Mouse (Mus musculus): ENCODE measurements at regions not wholly inside any gene's neighbourhood (a gene's known extent, or its start where the extent isn't known, plus 50 kb on each side); places are given as distances from the start of the nearest gene placed in this dataset.

GRCm38 (mm10) chr17:82828434-82828997 is 386.6 kb upstream of the Pkdcc start:
- no peaks in the 10 kb centered on the region for H3K27me3 ChIP-seq (ENCODE audit: control insufficient read depth, insufficient read depth, low read length)
- H3K36me3 ChIP-seq (ENCODE audit: control insufficient read depth, insufficient read depth, low read length): no peaks in the 10 kb centered on the region
- no peak overlapping the region for H3K4me3 ChIP-seq (replicated peaks; ENCODE audit: low read depth, low read length)
- no peak overlapping the region for H3K9ac ChIP-seq (replicated peaks; ENCODE audit: low read length)
- no peak for ATAC-seq (ENCODE audit: low FRiP score, low TSS enrichment)
- no peaks in the 10 kb centered on the region for H3K9me3 ChIP-seq (ENCODE audit: control insufficient read depth, low read length)
- no peaks in the 10 kb centered on the region for H3K4me1 ChIP-seq (ENCODE audit: control insufficient read depth, insufficient read depth, low read length)
- no peak for DNase-seq
- 67% methylated on average over 5 of the region's 5 CpGs for WGBS
- H3K4me2 ChIP-seq (ENCODE audit: low read length): no peak overlapping the region
- H3K27ac ChIP-seq (replicated peaks; ENCODE audit: low read depth, low read length): no peak overlapping the region

GRCm38 (mm10) chr17:82829415-82829814 is 385.7 kb upstream of the Pkdcc start:
- Histone ChIP-seq H3K27ac (replicated peaks; ENCODE audit: low read depth, low read length) (no peak overlapping the region), H3K4me3 (replicated peaks; ENCODE audit: low read depth, low read length) (no peak overlapping the region), H3K9me3 (ENCODE audit: control insufficient read depth, low read length) (no peaks in the 10 kb centered on the region), H3K36me3 (ENCODE audit: control insufficient read depth, insufficient read depth, low read length) (no peaks in the 10 kb centered on the region), H3K4me2 (ENCODE audit: low read length) (no peak overlapping the region), H3K27me3 (ENCODE audit: control insufficient read depth, insufficient read depth, low read length) (no peaks in the 10 kb centered on the region), H3K4me1 (ENCODE audit: control insufficient read depth, insufficient read depth, low read length) (no peaks in the 10 kb centered on the region), H3K9ac (replicated peaks; ENCODE audit: low read length) (no peak overlapping the region)
- DNase-seq (no peak), ATAC-seq (ENCODE audit: low FRiP score, low TSS enrichment) (no peak)
- 95% methylated on average over 2 of the region's 2 CpGs for WGBS

GRCm38 (mm10) chr17:82834177-82834576 is 380.9 kb upstream of the Pkdcc start:
- H3K36me3 ChIP-seq (ENCODE audit: control insufficient read depth, insufficient read depth, low read length): no peaks in the 10 kb centered on the region
- H3K4me1 ChIP-seq (ENCODE audit: control insufficient read depth, insufficient read depth, low read length): no peaks in the 10 kb centered on the region
- no peak overlapping the region for H3K9ac ChIP-seq (replicated peaks; ENCODE audit: low read length)
- ATAC-seq (ENCODE audit: low FRiP score, low TSS enrichment) (no peak), DNase-seq (no peak)
- no peak overlapping the region for H3K27ac ChIP-seq (replicated peaks; ENCODE audit: low read depth, low read length)
- H3K4me3 ChIP-seq (replicated peaks; ENCODE audit: low read depth, low read length): no peak overlapping the region
- WGBS: 81% methylated on average over 3 of the region's 3 CpGs
- no peaks in the 10 kb centered on the region for H3K27me3 ChIP-seq (ENCODE audit: control insufficient read depth, insufficient read depth, low read length)
- H3K9me3 ChIP-seq (ENCODE audit: control insufficient read depth, low read length): no peaks in the 10 kb centered on the region
- H3K4me2 ChIP-seq (ENCODE audit: low read length): no peak overlapping the region

GRCm38 (mm10) chr17:82836115-82836514 is 379.0 kb upstream of the Pkdcc start:
- DNase-seq: no peak
- H3K9me3 ChIP-seq (ENCODE audit: control insufficient read depth, low read length): no peaks in the 10 kb centered on the region
- no peak overlapping the region for H3K9ac ChIP-seq (replicated peaks; ENCODE audit: low read length)
- H3K4me2 ChIP-seq (ENCODE audit: low read length): no peak overlapping the region
- no peak overlapping the region for H3K4me3 ChIP-seq (replicated peaks; ENCODE audit: low read depth, low read length)
- H3K27ac ChIP-seq (replicated peaks; ENCODE audit: low read depth, low read length): no peak overlapping the region
- no peak for ATAC-seq (ENCODE audit: low FRiP score, low TSS enrichment)
- H3K36me3 ChIP-seq (ENCODE audit: control insufficient read depth, insufficient read depth, low read length): no peaks in the 10 kb centered on the region
- 91% methylated on average over 3 of the region's 3 CpGs for WGBS
- H3K27me3 ChIP-seq (ENCODE audit: control insufficient read depth, insufficient read depth, low read length): no peaks in the 10 kb centered on the region
- no peaks in the 10 kb centered on the region for H3K4me1 ChIP-seq (ENCODE audit: control insufficient read depth, insufficient read depth, low read length)

GRCm38 (mm10) chr17:82846776-82847494 is 368.2 kb upstream of the Pkdcc start:
- H3K27ac ChIP-seq (replicated peaks; ENCODE audit: low read depth, low read length): no peak overlapping the region
- no peaks in the 10 kb centered on the region for H3K36me3 ChIP-seq (ENCODE audit: control insufficient read depth, insufficient read depth, low read length)
- H3K4me3 ChIP-seq (replicated peaks; ENCODE audit: low read depth, low read length): no peak overlapping the region
- H3K9ac ChIP-seq (replicated peaks; ENCODE audit: low read length): no peak overlapping the region
- WGBS: 68% methylated on average over 5 of the region's 5 CpGs
- DNase-seq (no peak), ATAC-seq (ENCODE audit: low FRiP score, low TSS enrichment) (no peak)
- no peaks in the 10 kb centered on the region for H3K27me3 ChIP-seq (ENCODE audit: control insufficient read depth, insufficient read depth, low read length)
- no peaks in the 10 kb centered on the region for H3K9me3 ChIP-seq (ENCODE audit: control insufficient read depth, low read length)
- no peak overlapping the region for H3K4me2 ChIP-seq (ENCODE audit: low read length)
- no peaks in the 10 kb centered on the region for H3K4me1 ChIP-seq (ENCODE audit: control insufficient read depth, insufficient read depth, low read length)

GRCm38 (mm10) chr17:82857199-82858147 is 357.6 kb upstream of the Pkdcc start:
- WGBS: 8% methylated on average over 16 of the region's 16 CpGs
- no peaks in the 10 kb centered on the region for H3K9me3 ChIP-seq (ENCODE audit: control insufficient read depth, low read length)
- H3K27me3 ChIP-seq (ENCODE audit: control insufficient read depth, insufficient read depth, low read length): no peaks in the 10 kb centered on the region
- H3K4me1 ChIP-seq (ENCODE audit: control insufficient read depth, insufficient read depth, low read length): no peaks in the 10 kb centered on the region
- peak overlapping the region; percentile 49 for H3K4me2 ChIP-seq (ENCODE audit: low read length)
- DNase-seq (peak; percentile 95), ATAC-seq (ENCODE audit: low FRiP score, low TSS enrichment) (peak; percentile 95)
- H3K4me3 ChIP-seq (replicated peaks; ENCODE audit: low read depth, low read length): peak overlapping the region; percentile 20
- H3K9ac ChIP-seq (replicated peaks; ENCODE audit: low read length): peak overlapping the region; percentile 39; the same call in 1 of the 2 replicates
- no peaks in the 10 kb centered on the region for H3K36me3 ChIP-seq (ENCODE audit: control insufficient read depth, insufficient read depth, low read length)
- no peak overlapping the region for H3K27ac ChIP-seq (replicated peaks; ENCODE audit: low read depth, low read length)

- Histone ChIP-seq H3K4me2 (ENCODE audit: low read length) (no peak overlapping the region), H3K27me3 (ENCODE audit: control insufficient read depth, insufficient read depth, low read length) (no peaks in the 10 kb centered on the region), H3K36me3 (ENCODE audit: control insufficient read depth, insufficient read depth, low read length) (no peaks in the 10 kb centered on the region), H3K9ac (replicated peaks; ENCODE audit: low read length) (no peak overlapping the region), H3K4me3 (replicated peaks; ENCODE audit: low read depth, low read length) (no peak overlapping the region), H3K9me3 (ENCODE audit: control insufficient read depth, low read length) (no peaks in the 10 kb centered on the region), H3K4me1 (ENCODE audit: control insufficient read depth, insufficient read depth, low read length) (no peaks in the 10 kb centered on the region), H3K27ac (replicated peaks; ENCODE audit: low read depth, low read length) (no peak overlapping the region)
- WGBS: 85% methylated on average over 5 of the region's 5 CpGs
- ATAC-seq (ENCODE audit: low FRiP score, low TSS enrichment) (no peak), DNase-seq (no peak)
Measured at GRCm38 (mm10) chr17:82860391-82860790, 354.7 kb upstream of the Pkdcc start.

GRCm38 (mm10) chr17:82860966-82861365 is 354.1 kb upstream of the Pkdcc start:
- WGBS: 88% methylated on average over 5 of the region's 5 CpGs
- H3K4me3 ChIP-seq (replicated peaks; ENCODE audit: low read depth, low read length): no peak overlapping the region
- no peaks in the 10 kb centered on the region for H3K36me3 ChIP-seq (ENCODE audit: control insufficient read depth, insufficient read depth, low read length)
- no peaks in the 10 kb centered on the region for H3K9me3 ChIP-seq (ENCODE audit: control insufficient read depth, low read length)
- H3K4me2 ChIP-seq (ENCODE audit: low read length): no peak overlapping the region
- no peak for ATAC-seq (ENCODE audit: low FRiP score, low TSS enrichment)
- no peak for DNase-seq
- H3K4me1 ChIP-seq (ENCODE audit: control insufficient read depth, insufficient read depth, low read length): no peaks in the 10 kb centered on the region
- H3K9ac ChIP-seq (replicated peaks; ENCODE audit: low read length): no peak overlapping the region
- H3K27me3 ChIP-seq (ENCODE audit: control insufficient read depth, insufficient read depth, low read length): no peaks in the 10 kb centered on the region
- no peak overlapping the region for H3K27ac ChIP-seq (replicated peaks; ENCODE audit: low read depth, low read length)
